ENCODE assay signal across 18 mouse cellular contexts in the genomic region with DNA sequence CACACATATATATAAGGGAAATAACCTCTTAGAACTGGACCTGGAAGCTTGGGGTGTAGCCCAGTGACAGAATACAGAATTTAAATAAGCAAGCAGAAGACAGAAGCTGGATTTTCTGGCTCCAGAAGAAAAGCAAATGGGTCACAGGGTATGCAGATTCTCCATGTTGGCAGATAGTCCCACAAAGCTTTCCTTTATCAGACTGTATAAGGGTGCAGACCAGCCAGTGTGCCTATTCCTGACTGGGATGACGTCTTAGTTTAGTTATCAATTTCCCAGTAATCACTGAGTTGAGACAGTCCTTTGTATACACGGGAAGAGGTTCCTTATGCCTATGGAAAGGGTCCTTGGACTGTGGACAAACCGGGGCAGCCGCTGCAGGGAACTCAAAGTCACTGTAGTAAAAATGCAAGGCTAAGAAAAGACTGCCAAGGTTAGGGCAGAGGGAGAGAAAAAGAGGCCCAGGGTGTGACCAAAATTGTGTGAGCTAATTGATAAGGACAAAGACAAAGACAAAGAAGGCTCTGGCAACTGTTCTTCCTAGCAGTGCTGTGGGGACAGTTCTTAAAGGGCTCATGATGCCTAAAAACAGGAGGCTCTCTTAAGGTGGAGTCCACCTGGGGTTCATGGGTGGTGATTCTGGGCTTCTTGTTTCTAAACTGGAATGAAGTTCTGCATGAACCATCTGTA.
A peak's percentile ranks its signal among the peaks of the same experiment; 100 is the strongest.
DNase-seq lines count a peak whose midpoint lies in the region; ATAC-seq and TF ChIP-seq lines count a peak whose summit lies in the region.
"Had no signal": no experiment of that assay in that cellular context is flagged by ENCODE, and none has a peak within 500 bp of the region (broad histone marks: within the 10 kb centered on the region; RNA-seq: fewer than 3 reads in every experiment).

No protein-coding gene starts in this region.

- no peak for DNase-seq in liver, embryonic 11.5 days (ENCODE audit: low spot score)
- DNase-seq in liver: no peak
- peak; percentile 10 for DNase-seq in retina, embryonic 14.5 days (ENCODE audit: low spot score)
- no peak for DNase-seq in retina, postnatal 1 day
- no peak for DNase-seq in liver, embryonic 14.5 days (ENCODE audit: low read depth in 3 of 3, low spot score in 3 of 3)
- DNase-seq: adrenal gland, adult 2 months; adrenal gland, postnatal 10 days; adrenal gland, postnatal 25 days; cerebellum, adult 11 months; cerebellum, adult 2 months; cerebellum, adult 9-10 months; cerebellum, postnatal 10 days; cerebellum, postnatal 25 days had no signal

- no peaks in the 10 kb centered on the region for H3K36me3 ChIP-seq in liver, embryonic 11.5 days (ENCODE audit: control insufficient read depth, insufficient read depth, low read length)
- H3K36me3 ChIP-seq in liver, embryonic 14.5 days (replicated peaks; ENCODE audit: control insufficient read depth, insufficient read depth, low read depth): no peaks in the 10 kb centered on the region
- no peaks in the 10 kb centered on the region for H3K36me3 ChIP-seq in forebrain, embryonic 16.5 days (ENCODE audit: control insufficient read depth, insufficient read depth)
- H3K36me3 ChIP-seq: embryonic facial prominence, embryonic 10.5 days; embryonic facial prominence, embryonic 12.5 days; forebrain, embryonic 15.5 days had no signal

- H3K4me1 ChIP-seq in liver, embryonic 11.5 days (replicated peaks; ENCODE audit: control insufficient read depth, insufficient read depth, low read length): no peaks in the 10 kb centered on the region; the same call in 1 of the 2 replicates
- no peaks in the 10 kb centered on the region for H3K4me1 ChIP-seq in liver, embryonic 14.5 days (replicated peaks; ENCODE audit: control insufficient read depth in 2 of 2, insufficient read depth in 2 of 2, low read length in 1 of 2)
- H3K4me1 ChIP-seq in forebrain, embryonic 16.5 days (replicated peaks; ENCODE audit: control insufficient read depth, insufficient read depth, low read length): no peaks in the 10 kb centered on the region
- H3K4me1 ChIP-seq: forebrain, embryonic 13.5 days; forebrain, embryonic 15.5 days had no signal

- no peaks in the 10 kb centered on the region for H3K9me3 ChIP-seq in liver, embryonic 11.5 days (ENCODE audit: control insufficient read depth, low read length)
- H3K9me3 ChIP-seq in liver, embryonic 14.5 days (ENCODE audit: control insufficient read depth, low read length): no peaks in the 10 kb centered on the region
- no peaks in the 10 kb centered on the region for H3K9me3 ChIP-seq in forebrain, embryonic 16.5 days (ENCODE audit: control insufficient read depth, low read length)
- H3K9me3 ChIP-seq: embryonic facial prominence, embryonic 10.5 days; embryonic facial prominence, embryonic 12.5 days; forebrain, embryonic 13.5 days; forebrain, embryonic 15.5 days had no signal

- 66% methylated on average over 4 of the region's 4 CpGs for WGBS in liver, embryonic 11.5 days
- WGBS in liver, embryonic 14.5 days (ENCODE audit: insufficient replicate concordance): 36% methylated on average over 4 of the region's 4 CpGs
- 57% methylated on average over 4 of the region's 4 CpGs for WGBS in forebrain, embryonic 16.5 days

- H3K4me3 ChIP-seq in liver, embryonic 11.5 days (ENCODE audit: low read depth, low read length): no peak overlapping the region
- H3K4me3 ChIP-seq in liver, embryonic 14.5 days (ENCODE audit: insufficient read depth in 1 of 2, low read depth in 2 of 2, low read length in 2 of 2): no peak overlapping the region
- no peak overlapping the region for H3K4me3 ChIP-seq in forebrain, embryonic 16.5 days (replicated peaks; ENCODE audit: low read length)
- H3K4me3 ChIP-seq: embryonic facial prominence, embryonic 10.5 days; embryonic facial prominence, embryonic 12.5 days; forebrain, embryonic 13.5 days; forebrain, embryonic 15.5 days had no signal

- TF ChIP-seq CTCF in liver, embryonic 14.5 days (IDR thresholded peaks at IDR 0.05; ENCODE audit: low read depth): no peak

- H3K27me3 ChIP-seq in liver, embryonic 11.5 days (replicated peaks; ENCODE audit: control insufficient read depth, insufficient read depth, low read length): no peaks in the 10 kb centered on the region
- no peaks in the 10 kb centered on the region for H3K27me3 ChIP-seq in liver, embryonic 14.5 days (ENCODE audit: control insufficient read depth, insufficient read depth, low read length)
- H3K27me3 ChIP-seq in forebrain, embryonic 16.5 days (replicated peaks; ENCODE audit: control insufficient read depth, insufficient read depth, low read length): peaks cover 13% of the 10 kb centered on the region; the same call in 1 of the 2 replicates
- H3K27me3 ChIP-seq: embryonic facial prominence, embryonic 12.5 days; forebrain, embryonic 15.5 days had no signal

- peak; percentile 66 for ATAC-seq in liver, embryonic 11.5 days (replicated peaks; ENCODE audit: low FRiP score)
- peak; percentile 55; the same call in 1 of the 2 replicates for ATAC-seq in liver, embryonic 14.5 days (ENCODE audit: insufficient read depth)
- no peak for ATAC-seq in forebrain, embryonic 16.5 days
- ATAC-seq: forebrain, embryonic 13.5 days; forebrain, embryonic 15.5 days had no signal

- TF ChIP-seq EP300 in liver, embryonic 14.5 days (IDR thresholded peaks at IDR 0.05; ENCODE audit: low read depth): no peak

- H3K27ac ChIP-seq in liver, embryonic 11.5 days (ENCODE audit: low read depth, low read length): no peak overlapping the region
- H3K27ac ChIP-seq in liver, embryonic 14.5 days: no peak overlapping the region
- H3K27ac ChIP-seq in forebrain, embryonic 16.5 days (ENCODE audit: low read length): no peak overlapping the region
- H3K27ac ChIP-seq: embryonic facial prominence, embryonic 10.5 days; embryonic facial prominence, embryonic 12.5 days; forebrain, embryonic 13.5 days; forebrain, embryonic 15.5 days had no signal

- H3K9ac ChIP-seq in liver, embryonic 11.5 days (ENCODE audit: low read depth, low read length): no peak overlapping the region
- no peak overlapping the region for H3K9ac ChIP-seq in liver, embryonic 14.5 days (replicated peaks)
- no peak overlapping the region for H3K9ac ChIP-seq in forebrain, embryonic 16.5 days (replicated peaks; ENCODE audit: low read depth, low read length)
- H3K9ac ChIP-seq: embryonic facial prominence, embryonic 12.5 days; forebrain, embryonic 13.5 days; forebrain, embryonic 15.5 days had no signal

- H3K4me2 ChIP-seq in liver, embryonic 11.5 days: no peak overlapping the region; the same call in 1 of the 2 replicates
- H3K4me2 ChIP-seq in liver, embryonic 14.5 days (ENCODE audit: low read depth): no peak overlapping the region
- H3K4me2 ChIP-seq in forebrain, embryonic 16.5 days (ENCODE audit: low read length): no peak overlapping the region
- H3K4me2 ChIP-seq: embryonic facial prominence, embryonic 12.5 days; forebrain, embryonic 13.5 days; forebrain, embryonic 15.5 days had no signal
